Mouse (Mus musculus): ENCODE measurements around the gene Samd8. TPM values are rescaled to one million over a fixed set of nuclear protein-coding genes. Genes with fewer than 3 reads are reported as not detected.

The Samd8 gene
- 6.6 and 7.2 TPM in 2 replicates for polyA plus RNA-seq (2015; fragmentation: Nextera tagmentation; extraction: Ambion mirVana)

GRCm38 (mm10) chr14:21750008-21750880 is at the start of gene Samd8:
Gene Samd8 (plus strand): TSS chr14:21750531.
- peak; percentile 83 for DNase-seq (ENCODE audit: low spot score)

- no peak for DNase-seq (ENCODE audit: low spot score)
Measured at GRCm38 (mm10) chr14:21702691-21703090, 47.6 kb upstream of the Samd8 start.

GRCm38 (mm10) chr14:21703255-21703654 is 47.1 kb upstream of the Samd8 start:
- DNase-seq (ENCODE audit: low spot score) = no peak

GRCm38 (mm10) chr14:21705462-21705861 is 44.9 kb upstream of the Samd8 start:
- no peak for DNase-seq (ENCODE audit: low spot score)

GRCm38 (mm10) chr14:21706759-21707571 is 43.4 kb upstream of the Samd8 start:
- DNase-seq (ENCODE audit: low spot score) = no peak

DNA sequence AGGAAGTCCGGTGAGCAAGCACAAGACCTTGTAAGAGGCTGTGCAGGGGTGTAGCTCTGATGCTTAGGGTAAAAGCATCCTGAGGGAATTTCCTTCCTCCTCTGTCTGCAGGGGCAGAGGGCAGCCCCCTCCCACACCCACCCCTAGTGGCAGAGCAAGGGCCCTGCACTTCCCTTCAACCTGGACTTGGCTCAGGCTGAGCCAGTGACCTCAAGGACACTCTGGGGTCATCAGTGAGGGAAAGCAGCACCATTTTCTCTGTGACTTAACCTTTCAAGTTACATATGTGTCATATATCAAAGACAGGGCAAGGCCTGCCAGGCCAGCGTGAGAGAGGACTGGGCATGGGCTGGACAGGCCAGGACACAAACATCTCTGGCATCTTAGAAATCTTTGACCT is 40.8 kb upstream of the Samd8 start:
- DNase-seq (ENCODE audit: low spot score) = no peak

GRCm38 (mm10) chr14:21711231-21711630 is 39.1 kb upstream of the Samd8 start:
- DNase-seq (ENCODE audit: low spot score) = no peak

DNA sequence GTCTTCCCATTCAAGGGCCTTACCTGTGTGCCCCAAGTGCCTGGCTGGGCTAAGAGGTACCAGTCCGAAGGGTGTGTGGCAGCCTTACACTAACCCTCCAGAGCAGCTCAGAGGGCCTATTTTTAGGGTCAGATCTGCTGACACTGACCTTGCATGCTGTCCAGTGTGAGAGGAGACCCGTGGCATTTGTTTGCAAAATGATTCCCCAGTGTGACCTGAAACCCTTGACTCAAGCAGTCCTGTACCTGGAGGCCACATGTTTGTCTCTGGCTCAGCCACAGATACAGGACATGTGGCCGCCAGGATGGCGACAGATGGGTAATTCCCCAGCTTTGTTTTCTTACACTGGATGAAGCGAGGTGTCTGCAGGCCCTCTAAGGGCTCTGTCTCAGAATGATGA is 35.8 kb upstream of the Samd8 start, which contains the start of gene Dupd1:
Dupd1 (minus strand) TSS at position 91 of the 400 bp plus-strand sequence.
- no peak for DNase-seq (ENCODE audit: low spot score)

GRCm38 (mm10) chr14:21719646-21720383 is 30.5 kb upstream of the Samd8 start:
- no peak for DNase-seq (ENCODE audit: low spot score)

- no peak for DNase-seq (ENCODE audit: low spot score)
Measured at GRCm38 (mm10) chr14:21720430-21721205, 29.7 kb upstream of the Samd8 start.

GRCm38 (mm10) chr14:21722021-21722698 is 28.2 kb upstream of the Samd8 start:
- DNase-seq (ENCODE audit: low spot score) = no peak

- DNase-seq (ENCODE audit: low spot score) = no peak
Measured at GRCm38 (mm10) chr14:21729031-21729732, 21.1 kb upstream of the Samd8 start.

- DNase-seq (ENCODE audit: low spot score) = no peak
Measured at GRCm38 (mm10) chr14:21729936-21730335, 20.4 kb upstream of the Samd8 start.

DNA sequence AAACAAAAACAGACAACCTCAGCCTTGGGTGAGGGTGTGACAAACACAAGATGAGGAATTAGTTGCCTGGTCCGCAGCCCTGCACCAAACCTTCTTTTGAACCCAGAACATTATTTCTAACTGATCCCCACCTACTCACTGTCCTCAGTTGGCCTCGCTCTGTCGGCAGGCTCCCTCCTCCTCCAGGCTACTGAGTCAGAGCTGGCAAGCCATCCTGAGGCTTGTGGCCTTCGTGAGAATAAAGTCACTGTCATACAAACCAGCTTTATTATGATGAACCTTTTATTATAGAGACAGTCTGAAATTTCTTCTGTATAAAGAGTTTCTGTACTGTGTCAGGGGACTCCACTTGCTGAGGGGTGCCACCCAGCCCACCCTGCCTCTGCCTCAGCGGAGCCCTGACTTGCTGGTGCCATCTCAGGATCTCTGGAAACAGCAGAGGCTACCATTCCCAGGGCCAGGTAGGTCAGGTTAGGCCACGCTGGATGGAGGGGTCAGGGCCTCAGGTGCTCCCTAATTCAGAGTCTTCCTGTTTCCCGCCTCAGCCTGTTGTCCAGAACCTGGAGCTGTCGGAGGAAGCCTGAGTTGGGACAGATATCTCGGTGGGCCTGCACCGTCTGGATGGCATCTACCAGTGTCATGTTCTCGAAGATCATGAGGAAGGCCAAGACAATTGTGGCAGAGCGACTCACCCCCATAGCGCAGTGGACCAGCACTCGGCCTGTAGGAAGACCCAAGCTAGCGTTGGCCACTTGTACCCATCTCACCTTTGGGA is 17.0 kb upstream of the Samd8 start:
- no peak for DNase-seq (ENCODE audit: low spot score)

GRCm38 (mm10) chr14:21740345-21740744 is 10.0 kb upstream of the Samd8 start:
- DNase-seq (ENCODE audit: low spot score) = no peak

- DNase-seq (ENCODE audit: low spot score) = no peak
Measured at GRCm38 (mm10) chr14:21741314-21741713, 9.0 kb upstream of the Samd8 start.

DNA sequence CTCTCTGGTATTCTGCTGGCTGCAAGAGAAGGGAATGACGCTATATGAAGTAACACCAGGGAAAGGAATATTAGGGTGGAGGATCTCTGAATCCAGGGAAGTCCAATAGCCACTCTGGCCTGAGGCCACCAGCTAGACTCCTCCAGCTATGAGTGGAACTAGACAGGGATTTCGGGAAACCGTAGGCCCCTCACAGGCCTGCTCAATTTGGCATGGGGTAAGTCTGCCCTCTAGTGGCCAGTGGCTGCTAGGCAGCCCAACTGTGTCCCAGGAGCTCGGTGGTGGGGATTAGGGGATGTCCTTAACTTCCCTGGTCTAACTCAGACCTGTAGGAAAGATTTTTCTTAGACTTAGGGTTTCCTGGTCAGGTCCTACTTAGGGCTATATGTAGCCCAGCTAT is 8.5 kb upstream of the Samd8 start:
- peak; percentile 70 for DNase-seq (ENCODE audit: low spot score)

GRCm38 (mm10) chr14:21742441-21742840 is 7.9 kb upstream of the Samd8 start:
- DNase-seq (ENCODE audit: low spot score) = no peak

- DNase-seq (ENCODE audit: low spot score) = no peak
Measured at GRCm38 (mm10) chr14:21744169-21744568, 6.2 kb upstream of the Samd8 start.
